Mouse (Mus musculus) C2C12 (cell line): ENCODE measurements at regions not wholly inside any gene's neighbourhood (a gene's known extent, or its start where the extent isn't known, plus 50 kb on each side); places are given as distances from the start of the nearest gene placed in this dataset.

Source experiments
- H3K27me3 ChIP-seq: one replicate; pipeline ENCODE4 v1.6.1; 2011; ENCODE audit not compliant: control insufficient read depth, insufficient read depth, insufficient read length
- H3K36me3 ChIP-seq: one replicate; pipeline ENCODE4 v1.6.1; 2011; ENCODE audit not compliant: control insufficient read depth, insufficient read depth
- H3K4me3 ChIP-seq: one replicate; pipeline ENCODE4 v1.5.1; 2011; ENCODE audit warnings: mild to moderate bottlenecking, control low read depth; ENCODE audit not compliant: poor library complexity, insufficient read depth, severe bottlenecking
- H3K79me2 ChIP-seq: one replicate; pipeline ENCODE4 v1.6.1; 2011; ENCODE audit not compliant: control insufficient read depth, insufficient read depth
- H3K79me3 ChIP-seq: one replicate; pipeline ENCODE4 v1.6.1; 2011; ENCODE audit warnings: low read depth, control low read depth
- H3ac ChIP-seq: one replicate; pipeline ENCODE3; 2011; ENCODE audit warnings: low read depth; ENCODE audit not compliant: control insufficient read depth, insufficient read length
- CEBPB ChIP-seq: IDR thresholded peaks from one replicate; pipeline ENCODE4 v1.6.1; 2011; ENCODE audit warnings: low read depth, mild to moderate bottlenecking, control low read depth, moderate library complexity
- CTCF ChIP-seq: IDR thresholded peaks from one replicate; pipeline ENCODE4 v1.5.1; 2011; ENCODE audit not compliant: control insufficient read depth, insufficient read depth, insufficient read length
- FOSL1 ChIP-seq: IDR thresholded peaks from one replicate; pipeline ENCODE4 v1.8.0; 2011; ENCODE audit warnings: mild to moderate bottlenecking, low read length; ENCODE audit not compliant: poor library complexity, insufficient read depth, severe bottlenecking
- MAX ChIP-seq: IDR thresholded peaks from one replicate; pipeline ENCODE4 v1.6.1; 2011; ENCODE audit warnings: mild to moderate bottlenecking, control low read depth
- MYOD1 ChIP-seq: IDR thresholded peaks from one replicate; pipeline ENCODE4 v1.6.1; 2011; ENCODE audit warnings: low read depth; ENCODE audit not compliant: control insufficient read depth, insufficient read length
- MYOG ChIP-seq: IDR thresholded peaks from one replicate; pipeline ENCODE4 v1.6.1; 2011; ENCODE audit not compliant: control insufficient read depth, insufficient read length; ENCODE audit errors: extremely low read depth
- USF1 ChIP-seq: IDR thresholded peaks from one replicate; pipeline ENCODE4 v1.6.1; 2011; ENCODE audit warnings: low read depth, mild to moderate bottlenecking, control low read depth, moderate library complexity

- H3K79me2 ChIP-seq, result no peaks in the 10 kb centered on the region
- no peak for TF ChIP-seq FOSL1
- TF ChIP-seq USF1, result no peak
- no peak for TF ChIP-seq MAX
- no peak for TF ChIP-seq CTCF
- TF ChIP-seq MYOG, result no peak
- TF ChIP-seq MYOD1, result no peak
- no peak for TF ChIP-seq CEBPB
- H3K4me3 ChIP-seq, result no peak overlapping the region
- no peaks in the 10 kb centered on the region for H3K27me3 ChIP-seq
- H3K36me3 ChIP-seq, result no peaks in the 10 kb centered on the region
- H3ac ChIP-seq, result no peak overlapping the region
- no peaks in the 10 kb centered on the region for H3K79me3 ChIP-seq
Measured at GRCm38 (mm10) chr14:76331497-76332335, 83.0 kb upstream of the Tsc22d1 start.

- H3K4me3 ChIP-seq, result no peak overlapping the region
- H3K79me3 ChIP-seq, result no peaks in the 10 kb centered on the region
- no peaks in the 10 kb centered on the region for H3K36me3 ChIP-seq
- TF ChIP-seq CTCF, result no peak
- no peak for TF ChIP-seq MYOD1
- no peaks in the 10 kb centered on the region for H3K27me3 ChIP-seq
- no peaks in the 10 kb centered on the region for H3K79me2 ChIP-seq
- H3ac ChIP-seq, result no peak overlapping the region
Measured at GRCm38 (mm10) chr14:76332336-76332703, 82.4 kb upstream of the Tsc22d1 start.

GRCm38 (mm10) chr14:76340789-76341188, 74.0 kb upstream of the Tsc22d1 start:
- H3K79me3 ChIP-seq, result no peaks in the 10 kb centered on the region
- TF ChIP-seq MYOD1 (no peak), USF1 (no peak), FOSL1 (no peak), MAX (no peak), CTCF (no peak), MYOG (no peak)

GRCm38 (mm10) chr14:76341226-76341625, 73.5 kb upstream of the Tsc22d1 start:
- H3ac ChIP-seq, result no peak overlapping the region
- no peak overlapping the region for H3K4me3 ChIP-seq

More at GRCm38 (mm10) chr14:76340789-76341188, 74.0 kb upstream of the Tsc22d1 start:
- no peaks in the 10 kb centered on the region for H3K27me3 ChIP-seq
- no peak overlapping the region for H3ac ChIP-seq
- H3K4me3 ChIP-seq, result no peak overlapping the region
- H3K79me2 ChIP-seq, result no peaks in the 10 kb centered on the region
- H3K36me3 ChIP-seq, result no peaks in the 10 kb centered on the region

GRCm38 (mm10) chr14:76351856-76352255, 62.9 kb upstream of the Tsc22d1 start:
- no peaks in the 10 kb centered on the region for H3K27me3 ChIP-seq
- H3ac ChIP-seq, result no peak overlapping the region
- H3K79me3 ChIP-seq, result no peaks in the 10 kb centered on the region
- no peaks in the 10 kb centered on the region for H3K36me3 ChIP-seq
- no peaks in the 10 kb centered on the region for H3K79me2 ChIP-seq
- H3K4me3 ChIP-seq, result no peak overlapping the region
- TF ChIP-seq CTCF, result no peak
- no peak for TF ChIP-seq FOSL1
- no peak for TF ChIP-seq CEBPB
- TF ChIP-seq MYOD1, result no peak
- TF ChIP-seq USF1, result no peak
- no peak for TF ChIP-seq MYOG
- no peak for TF ChIP-seq MAX

More at GRCm38 (mm10) chr14:76341226-76341625, 73.5 kb upstream of the Tsc22d1 start:
- Histone ChIP-seq H3K79me2 (no peaks in the 10 kb centered on the region), H3K36me3 (no peaks in the 10 kb centered on the region), H3K79me3 (no peaks in the 10 kb centered on the region), H3K27me3 (no peaks in the 10 kb centered on the region)
- TF ChIP-seq MYOD1 (no peak), FOSL1 (no peak), CEBPB (no peak), MYOG (no peak), USF1 (no peak), CTCF (no peak), MAX (no peak)

- H3ac ChIP-seq, result no peak overlapping the region
- TF ChIP-seq MAX, result no peak
- no peak for TF ChIP-seq USF1
- TF ChIP-seq CTCF, result no peak
- TF ChIP-seq CEBPB, result no peak
- TF ChIP-seq MYOD1, result no peak
- no peak for TF ChIP-seq MYOG
- TF ChIP-seq FOSL1, result no peak
- no peaks in the 10 kb centered on the region for H3K79me3 ChIP-seq
- no peak overlapping the region for H3K4me3 ChIP-seq
- no peaks in the 10 kb centered on the region for H3K79me2 ChIP-seq
- H3K27me3 ChIP-seq, result no peaks in the 10 kb centered on the region
- H3K36me3 ChIP-seq, result no peaks in the 10 kb centered on the region
Measured at GRCm38 (mm10) chr14:76356161-76356560, 58.6 kb upstream of the Tsc22d1 start.
